Mouse (Mus musculus): ENCODE measurements around the gene Nup210l.

GRCm38 (mm10) chr3:90222941-90223340 is 119.0 kb downstream of the Nup210l start:
- TF ChIP-seq CTCF (conservative IDR thresholded peaks at IDR 0.05; ENCODE audit: insufficient read depth, insufficient read length, low read depth, low read length) (no peak), POLR2A (IDR thresholded peaks at IDR 0.05; ENCODE audit: low read depth, low read length) (no peak)

All from kidney, adult 2 months (tissue).